Mouse (Mus musculus) heart, embryonic 16.5 days (tissue): ENCODE data around the gene Atl2. TPM values are rescaled to one million over a fixed set of nuclear protein-coding genes. Genes with fewer than 3 reads are reported as not detected.

ENCODE experiments used
- ATAC-seq: fragments of 200-750 bp; cut with Nextera tagmentation; replicated peaks from 2 replicates; pipeline ENCODE4 v1.8.0; 2017; ENCODE audit warnings: moderate number of reproducible peaks; ENCODE audit not compliant: insufficient read depth, low FRiP score; ENCODE audit errors: extremely low read depth
- H3K27ac ChIP-seq: fragments of 300-500 bp; sonication (generic); 2 replicates; pipeline ENCODE4 v1.5.1; 2014; ENCODE audit warnings: mild to moderate bottlenecking, low read length, control low read depth, moderate library complexity
- H3K27me3 ChIP-seq: fragments of 300-500 bp; sonication (generic); 2 replicates; pipeline ENCODE4 v1.6.1; 2014; ENCODE audit warnings: low read length, mixed read lengths; ENCODE audit not compliant: control insufficient read depth, insufficient read depth
- H3K36me3 ChIP-seq: fragments of 300-500 bp; sonication (generic); 2 replicates; pipeline ENCODE4 v1.6.1; 2014; ENCODE audit not compliant: control insufficient read depth, insufficient read depth
- H3K4me1 ChIP-seq: fragments of 300-500 bp; sonication (generic); 2 replicates; pipeline ENCODE4 v1.6.1; 2014; ENCODE audit warnings: low read length, mixed read lengths; ENCODE audit not compliant: control insufficient read depth, insufficient read depth
- H3K4me2 ChIP-seq: fragments of 300-500 bp; sonication (generic); 2 replicates; pipeline ENCODE4 v1.6.1; 2014; ENCODE audit warnings: low read depth, mild to moderate bottlenecking, control low read depth, low read length
- H3K4me3 ChIP-seq: fragments of 300-500 bp; sonication (generic); 2 replicates; pipeline ENCODE4 v1.5.1; 2014; ENCODE audit warnings: mild to moderate bottlenecking, control low read depth, low read length
- H3K9ac ChIP-seq: fragments of 300-500 bp; sonication (generic); 2 replicates; pipeline ENCODE4 v1.6.1; 2014; ENCODE audit warnings: low read length, control low read depth
- H3K9me3 ChIP-seq: fragments of 300-500 bp; sonication (generic); replicated peaks from 2 replicates; pipeline ENCODE4 v1.6.1; 2016; ENCODE audit warnings: low read length; ENCODE audit not compliant: control insufficient read depth
- WGBS: fragments of 180-500 bp; shearing (Covaris S2); extraction: QIAGEN DNeasy Blood & Tissue Kit; methylation state at CpG from one replicate; pipeline ENCODE4 v1.1.7; 2014; 5-methylcytosine and 5-hydroxymethylcytosine counted together
- polyA plus RNA-seq: library from polyadenylated mRNA; unstranded; fragments of >200 nt; fragmentation: Nextera tagmentation; extraction: Ambion mirVana; gene quantifications from 2 replicates; pipeline ENCODE4 v1.2.1, GENCODE M21; 2015

The Atl2 gene
- polyA plus RNA-seq, 1 experiment from 2014 or later: 29.9 TPM

- no peak overlapping the region for H3K9ac ChIP-seq
- no peak for ATAC-seq
These were observed 55.4 kb downstream of the Atl2 start for GRCm38 (mm10) chr17:79840254-79841238.

GRCm38 (mm10) chr17:79836978-79837377 is 58.9 kb downstream of the Atl2 start:
- Histone ChIP-seq H3K4me2 (no peak overlapping the region), H3K36me3 (no peaks in the 10 kb centered on the region), H3K9me3 (no peaks in the 10 kb centered on the region), H3K4me3 (no peak overlapping the region), H3K9ac (no peak overlapping the region), H3K4me1 (no peaks in the 10 kb centered on the region), H3K27me3 (no peaks in the 10 kb centered on the region), H3K27ac (no peak overlapping the region)
- 57% methylated on average over 7 of the region's 7 CpGs for WGBS
- no peak for ATAC-seq

More at GRCm38 (mm10) chr17:79840254-79841238, 55.4 kb downstream of the Atl2 start:
- WGBS: 45% methylated on average over 7 of the region's 7 CpGs
- no peak overlapping the region for H3K4me2 ChIP-seq
- H3K4me3 ChIP-seq: no peak overlapping the region
- H3K36me3 ChIP-seq: no peaks in the 10 kb centered on the region
- no peaks in the 10 kb centered on the region for H3K9me3 ChIP-seq
- no peaks in the 10 kb centered on the region; the same call in none of the 2 replicates for H3K27me3 ChIP-seq
- H3K27ac ChIP-seq: no peak overlapping the region
- no peaks in the 10 kb centered on the region for H3K4me1 ChIP-seq

- H3K4me3 ChIP-seq: no peak overlapping the region
- 50% methylated on average over 5 of the region's 5 CpGs for WGBS
- no peak; the same call in 1 of the 2 replicates for ATAC-seq
- no peak overlapping the region for H3K27ac ChIP-seq
- no peaks in the 10 kb centered on the region for H3K36me3 ChIP-seq
- H3K27me3 ChIP-seq: no peaks in the 10 kb centered on the region
- H3K9ac ChIP-seq: no peak overlapping the region
- H3K4me2 ChIP-seq: no peak overlapping the region
- no peaks in the 10 kb centered on the region for H3K9me3 ChIP-seq
- no peaks in the 10 kb centered on the region for H3K4me1 ChIP-seq
These were observed 60.1 kb downstream of the Atl2 start for GRCm38 (mm10) chr17:79835714-79836373.

- Histone ChIP-seq H3K36me3 (no peaks in the 10 kb centered on the region), H3K4me1 (no peaks in the 10 kb centered on the region), H3K27ac (no peak overlapping the region), H3K9ac (no peak overlapping the region), H3K9me3 (no peaks in the 10 kb centered on the region), H3K27me3 (no peaks in the 10 kb centered on the region), H3K4me3 (no peak overlapping the region), H3K4me2 (no peak overlapping the region)
- 62% methylated on average over 1 of the region's 1 CpGs for WGBS
- no peak for ATAC-seq
These were observed 63.6 kb downstream of the Atl2 start for GRCm38 (mm10) chr17:79832284-79832683.

GRCm38 (mm10) chr17:79826482-79827034 is 69.4 kb downstream of the Atl2 start:
- H3K27ac ChIP-seq: no peak overlapping the region
- no peaks in the 10 kb centered on the region for H3K9me3 ChIP-seq
- no peak overlapping the region for H3K9ac ChIP-seq
- peaks cover 2% of the 10 kb centered on the region; the same call in 1 of the 2 replicates for H3K4me1 ChIP-seq
- no peak overlapping the region for H3K4me2 ChIP-seq
- WGBS: 65% methylated on average over 6 of the region's 6 CpGs
- ATAC-seq: no peak
- H3K36me3 ChIP-seq: no peaks in the 10 kb centered on the region
- H3K27me3 ChIP-seq: no peaks in the 10 kb centered on the region
- H3K4me3 ChIP-seq: no peak overlapping the region

- H3K36me3 ChIP-seq: no peaks in the 10 kb centered on the region
- no peak overlapping the region for H3K9ac ChIP-seq
- H3K4me3 ChIP-seq: no peak overlapping the region
- ATAC-seq: no peak
- peaks cover 2% of the 10 kb centered on the region; the same call in 1 of the 2 replicates for H3K4me1 ChIP-seq
- H3K9me3 ChIP-seq: no peaks in the 10 kb centered on the region
- H3K27ac ChIP-seq: no peak overlapping the region
- H3K27me3 ChIP-seq: no peaks in the 10 kb centered on the region
- WGBS: 72% methylated on average over 11 of the region's 11 CpGs
- no peak overlapping the region for H3K4me2 ChIP-seq
These were observed 70.5 kb downstream of the Atl2 start for GRCm38 (mm10) chr17:79825241-79826030.

- Histone ChIP-seq H3K4me3 (no peak overlapping the region), H3K9ac (no peak overlapping the region), H3K27me3 (no peaks in the 10 kb centered on the region), H3K36me3 (no peaks in the 10 kb centered on the region), H3K27ac (no peak overlapping the region), H3K4me1 (peaks cover 2% of the 10 kb centered on the region; the same call in 1 of the 2 replicates), H3K4me2 (no peak overlapping the region), H3K9me3 (no peaks in the 10 kb centered on the region)
- 61% methylated on average over 1 of the region's 1 CpGs for WGBS
- no peak for ATAC-seq
These were observed 71.5 kb downstream of the Atl2 start for GRCm38 (mm10) chr17:79824406-79824805.

GRCm38 (mm10) chr17:79818884-79819283 is 77.0 kb downstream of the Atl2 start:
- no peak overlapping the region for H3K9ac ChIP-seq
- no peaks in the 10 kb centered on the region for H3K9me3 ChIP-seq
- no peaks in the 10 kb centered on the region for H3K4me1 ChIP-seq
- WGBS: 59% methylated on average over 3 of the region's 3 CpGs
- no peak overlapping the region for H3K27ac ChIP-seq
- no peak overlapping the region for H3K4me2 ChIP-seq
- ATAC-seq: no peak
- H3K4me3 ChIP-seq: no peak overlapping the region
- no peaks in the 10 kb centered on the region for H3K27me3 ChIP-seq
- H3K36me3 ChIP-seq: no peaks in the 10 kb centered on the region
